Mouse (Mus musculus) right cerebral cortex, postnatal 25 days (tissue): ENCODE results near the gene Tulp2.
"Not testable (repeated sequence)": the region's sequence is repeated elsewhere in the genome, so short reads cannot be mapped to it uniquely, and the experiment has no call there.

Experiments
- DNase-seq: peaks from one replicate; pipeline ENCODE4 v3.0.0; 2022

The Tulp2 gene

GRCm38 (mm10) chr7:45523678-45524170 lies 42.0 kb downstream of the Tulp2 start:
- no peak for DNase-seq

- no peak for DNase-seq
Observed at GRCm38 (mm10) chr7:45524841-45525621, 43.4 kb downstream of the Tulp2 start.

GRCm38 (mm10) chr7:45525809-45526473 lies 44.3 kb downstream of the Tulp2 start, which contains the start of the genes Ppp1r15a and Plekha4:
Gene Ppp1r15a, minus strand, starts transcription at chr7:45526268.
Gene Plekha4, plus strand, starts transcription at chr7:45526330.
- peak; percentile 94 for DNase-seq

- no peak for DNase-seq
Observed at GRCm38 (mm10) chr7:45526474-45527120, 44.9 kb downstream of the Tulp2 start.

- DNase-seq: not testable (repeated sequence)
Observed at GRCm38 (mm10) chr7:45527169-45527568, 45.5 kb downstream of the Tulp2 start.

- DNase-seq: no peak
Observed at GRCm38 (mm10) chr7:45529461-45529860, 47.8 kb downstream of the Tulp2 start.

GRCm38 (mm10) chr7:45530643-45531042 lies 49.0 kb downstream of the Tulp2 start:
- no peak for DNase-seq

GRCm38 (mm10) chr7:45535676-45536075 lies 54.0 kb downstream of the Tulp2 start:
- no peak for DNase-seq

- DNase-seq: no peak
Observed at GRCm38 (mm10) chr7:45537602-45538001, 55.9 kb downstream of the Tulp2 start.

- peak; percentile 53 for DNase-seq
Observed at GRCm38 (mm10) chr7:45538163-45539041, 56.7 kb downstream of the Tulp2 start.

- DNase-seq: no peak
Observed at GRCm38 (mm10) chr7:45539095-45539494, 57.4 kb downstream of the Tulp2 start.

GRCm38 (mm10) chr7:45540213-45540612 lies 58.5 kb downstream of the Tulp2 start:
- DNase-seq: no peak

GRCm38 (mm10) chr7:45544525-45544924 lies 62.8 kb downstream of the Tulp2 start:
- no peak for DNase-seq

GRCm38 (mm10) chr7:45549641-45550436 lies 68.2 kb downstream of the Tulp2 start:
- DNase-seq: no peak

- no peak for DNase-seq
Observed at GRCm38 (mm10) chr7:45550821-45551511, 69.3 kb downstream of the Tulp2 start.

GRCm38 (mm10) chr7:45551512-45551883 lies 69.8 kb downstream of the Tulp2 start:
- DNase-seq: no peak

- DNase-seq: no peak
Observed at GRCm38 (mm10) chr7:45553519-45553918, 71.8 kb downstream of the Tulp2 start.

GRCm38 (mm10) chr7:45553990-45554389 lies 72.3 kb downstream of the Tulp2 start:
- no peak for DNase-seq

GRCm38 (mm10) chr7:45554744-45555143 lies 73.1 kb downstream of the Tulp2 start, which contains the start of gene Hsd17b14:
Gene Hsd17b14, plus strand, starts transcription at chr7:45554893.
- DNase-seq: no peak

- peak; percentile 65 for DNase-seq
Observed at GRCm38 (mm10) chr7:45555787-45556186, 74.1 kb downstream of the Tulp2 start.

- no peak for DNase-seq
Observed at GRCm38 (mm10) chr7:45558907-45559306, 77.2 kb downstream of the Tulp2 start.
